Mouse (Mus musculus): ENCODE data around the gene Pim3. TPM values are rescaled to one million over a fixed set of nuclear protein-coding genes. Genes with fewer than 3 reads are reported as not detected.

The Pim3 gene
- total and polyA plus RNA-seq, 3 experiments = 11.4 to 26.0 (median 19.0) TPM

DNA sequence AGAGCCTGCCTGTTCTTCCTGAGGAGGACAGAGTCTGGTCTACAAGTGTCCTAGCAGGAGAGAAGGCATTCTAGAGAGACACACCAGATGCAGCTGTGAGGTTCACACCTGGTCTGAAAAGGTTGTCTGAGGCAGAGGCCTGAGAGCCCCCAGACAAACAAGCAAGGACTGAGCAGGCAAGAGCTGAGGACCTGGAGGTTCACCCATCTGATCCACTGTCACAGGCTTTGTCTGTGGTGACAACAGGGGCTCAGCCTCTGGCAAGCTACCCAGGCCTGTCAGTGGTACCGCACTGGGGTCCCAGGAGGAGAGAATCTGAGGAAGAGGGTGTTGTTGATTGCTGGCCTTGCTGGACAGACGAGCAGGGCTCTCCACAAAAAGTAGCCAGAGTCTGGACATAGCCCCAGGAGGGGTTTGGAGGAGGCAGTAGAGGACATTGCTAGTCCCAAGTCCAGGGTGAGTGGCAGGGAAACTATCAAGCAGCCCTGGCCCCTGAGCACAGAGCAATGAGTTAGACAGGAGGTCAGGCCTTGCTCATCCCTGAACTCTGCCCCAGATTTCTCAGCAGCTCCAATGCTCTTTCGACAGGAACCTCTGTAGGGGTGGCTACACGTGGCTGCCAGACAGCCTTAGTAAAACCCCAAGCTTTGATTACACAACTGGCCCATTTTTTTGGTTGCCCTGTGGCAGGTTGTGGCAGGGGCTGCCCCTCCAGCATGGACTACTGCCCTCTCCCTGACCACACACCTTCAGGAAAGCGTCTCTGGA is 8.6 kb downstream of the Pim3 start:
- Histone ChIP-seq H3K4me2 (ENCODE audit: insufficient read depth, low read depth, poor library complexity, severe bottlenecking) (no peak overlapping the region), H3K27me3 (replicated peaks) (peaks cover 22% of the 10 kb centered on the region), H3K27ac (ENCODE audit: insufficient read depth, low read depth) (no peak overlapping the region), H3K4me3 (replicated peaks in 1 of 3; ENCODE audit: low read depth in 2 of 3, low read length in 2 of 3, poor library complexity in 1 of 3) (no peak overlapping the region), H3K79me2 (replicated peaks; ENCODE audit: control insufficient read depth, extremely low read depth, insufficient read depth, poor library complexity, severe bottlenecking) (no peaks in the 10 kb centered on the region), H3K9ac (ENCODE audit: insufficient read depth, low read depth) (no peak overlapping the region), H3K36me3 (replicated peaks in 1 of 2; ENCODE audit: control insufficient read depth in 1 of 2, insufficient read depth in 1 of 2, low read length in 1 of 2) (peaks cover 0 to 16% of the 10 kb centered on the region in 2 experiments), H3K9me3 (replicated peaks; ENCODE audit: low read length) (no peaks in the 10 kb centered on the region), H3K4me1 (ENCODE audit: control insufficient read depth in 1 of 2, insufficient read depth in 2 of 2) (peaks cover 0 to 16% of the 10 kb centered on the region in 2 experiments; a peak in 2 of 4 replicates)
- in situ Hi-C loops (cut with MboI; ENCODE audit: low pct_ligation_motif_present, low pct_unique_long_range_greater_than_20kb, low sequenced_read_pairs) = no loop called here
- dilution Hi-C loops (cut with MboI; ENCODE audit: extremely low pct_ligation_motif_present, extremely low pct_unique_long_range_greater_than_20kb, low sequenced_read_pairs) = no loop called here
- TF ChIP-seq IRF4 (IDR thresholded peaks at IDR 0.05; ENCODE audit: low read depth, low read length) (no peak), TBP (conservative IDR thresholded peaks at IDR 0.05; ENCODE audit: low read depth, low read length) (no peak), SIN3A (IDR thresholded peaks at IDR 0.05; ENCODE audit: low read length) (no peak), EP300 (IDR thresholded peaks at IDR 0.05; ENCODE audit: low read length) (no peak), TCF12 (IDR thresholded peaks at IDR 0.05; ENCODE audit: low read depth, low read length) (no peak), HCFC1 (IDR thresholded peaks at IDR 0.05; ENCODE audit: low read depth, low read length) (no peak), POLR2A (IDR thresholded peaks at IDR 0.05; ENCODE audit: low read depth, low read length) (no peak)
- DNase-seq (ENCODE audit: extremely low read depth) = no peak

DNA sequence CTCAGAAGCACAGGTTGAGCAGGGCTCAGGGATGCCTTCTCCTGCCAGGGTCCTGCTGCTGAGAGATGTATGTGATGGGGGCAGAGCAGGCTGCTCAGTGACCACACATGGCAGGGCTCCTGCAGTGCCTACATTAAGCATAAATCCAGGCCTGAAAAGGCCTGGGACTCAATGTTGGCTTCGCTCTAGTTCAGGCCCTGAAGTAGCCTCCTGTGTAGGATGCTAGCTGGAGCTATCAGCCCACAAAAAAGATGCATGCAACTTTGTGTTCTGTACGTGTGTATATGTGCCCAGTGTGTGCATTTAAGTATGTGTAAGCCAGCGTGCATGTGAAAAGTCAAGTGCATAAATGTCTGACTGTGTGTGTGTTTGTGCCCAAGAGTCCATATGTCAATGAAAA is 12.1 kb downstream of the Pim3 start:
- no peaks in the 10 kb centered on the region for H3K9me3 ChIP-seq (replicated peaks; ENCODE audit: low read length)
- dilution Hi-C loops (cut with MboI; ENCODE audit: extremely low pct_ligation_motif_present, extremely low pct_unique_long_range_greater_than_20kb, low sequenced_read_pairs) = no loop called here
- no peak overlapping the region for H3K9ac ChIP-seq (ENCODE audit: insufficient read depth, low read depth)
- no peaks in the 10 kb centered on the region for H3K36me3 ChIP-seq (replicated peaks in 1 of 2; ENCODE audit: control insufficient read depth in 1 of 2, insufficient read depth in 1 of 2, low read length in 1 of 2)
- no peak overlapping the region for H3K4me3 ChIP-seq (replicated peaks in 1 of 3; ENCODE audit: low read depth in 2 of 3, low read length in 2 of 3, poor library complexity in 1 of 3)
- H3K4me1 ChIP-seq (ENCODE audit: control insufficient read depth in 1 of 2, insufficient read depth in 2 of 2) = peaks cover 2 to 6% of the 10 kb centered on the region in 2 experiments; a peak in 2 of 4 replicates
- in situ Hi-C loops (cut with MboI; ENCODE audit: low pct_ligation_motif_present, low pct_unique_long_range_greater_than_20kb, low sequenced_read_pairs) = no loop called here
- TF ChIP-seq TBP (conservative IDR thresholded peaks at IDR 0.05; ENCODE audit: low read depth, low read length) (no peak), USF2 (conservative IDR thresholded peaks at IDR 0.05; ENCODE audit: low read depth, low read length) (no peak), CHD1 (IDR thresholded peaks at IDR 0.05; ENCODE audit: low read depth, low read length) (no peak), EP300 (IDR thresholded peaks at IDR 0.05; ENCODE audit: low read length) (no peak), USF1 (IDR thresholded peaks at IDR 0.05; ENCODE audit: low read depth, low read length) (no peak)
- no peaks in the 10 kb centered on the region for H3K79me2 ChIP-seq (replicated peaks; ENCODE audit: control insufficient read depth, extremely low read depth, insufficient read depth, poor library complexity, severe bottlenecking)
- H3K27ac ChIP-seq (ENCODE audit: insufficient read depth, low read depth) = no peak overlapping the region
- no peak for DNase-seq (ENCODE audit: extremely low read depth)
- no peak overlapping the region for H3K4me2 ChIP-seq (ENCODE audit: insufficient read depth, low read depth, poor library complexity, severe bottlenecking)
- peaks cover 43% of the 10 kb centered on the region for H3K27me3 ChIP-seq (replicated peaks)

DNA sequence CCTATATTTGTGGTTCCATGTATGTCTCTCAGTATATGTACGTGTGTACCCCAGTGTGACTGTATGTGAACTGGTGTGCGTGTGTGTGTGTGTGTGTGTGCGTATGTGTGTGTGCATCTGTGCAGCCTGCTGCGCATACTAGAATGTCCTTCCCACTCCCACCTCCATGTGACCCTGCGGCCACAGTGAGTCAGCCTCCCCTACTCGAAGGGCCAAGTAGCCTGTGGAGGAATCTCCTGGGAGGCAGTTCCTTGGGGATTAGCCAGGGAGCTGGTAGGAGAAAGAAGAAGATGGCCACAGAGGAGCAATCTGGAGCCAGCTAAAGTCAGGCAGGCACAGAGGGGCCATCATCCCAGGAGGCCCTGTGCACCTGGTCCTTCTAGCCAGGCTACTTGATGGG is 12.5 kb downstream of the Pim3 start:
- no peak for TF ChIP-seq MAFK (IDR thresholded peaks at IDR 0.05; ENCODE audit: insufficient replicate concordance, low read length)
- peaks cover 45% of the 10 kb centered on the region for H3K27me3 ChIP-seq (replicated peaks)
- no peaks in the 10 kb centered on the region for H3K79me2 ChIP-seq (replicated peaks; ENCODE audit: control insufficient read depth, extremely low read depth, insufficient read depth, poor library complexity, severe bottlenecking)
- no peaks in the 10 kb centered on the region for H3K36me3 ChIP-seq (replicated peaks in 1 of 2; ENCODE audit: control insufficient read depth in 1 of 2, insufficient read depth in 1 of 2, low read length in 1 of 2)
- in situ Hi-C loops (cut with MboI; ENCODE audit: low pct_ligation_motif_present, low pct_unique_long_range_greater_than_20kb, low sequenced_read_pairs) (no loop called here), dilution Hi-C loops (cut with MboI; ENCODE audit: extremely low pct_ligation_motif_present, extremely low pct_unique_long_range_greater_than_20kb, low sequenced_read_pairs) (no loop called here)
- no peak overlapping the region for H3K27ac ChIP-seq (ENCODE audit: insufficient read depth, low read depth)
- H3K9ac ChIP-seq (ENCODE audit: insufficient read depth, low read depth) = no peak overlapping the region
- peaks cover 2 to 6% of the 10 kb centered on the region in 2 experiments; a peak in 2 of 4 replicates for H3K4me1 ChIP-seq (ENCODE audit: control insufficient read depth in 1 of 2, insufficient read depth in 2 of 2)
- no peak overlapping the region for H3K4me2 ChIP-seq (ENCODE audit: insufficient read depth, low read depth, poor library complexity, severe bottlenecking)
- no peak overlapping the region for H3K4me3 ChIP-seq (replicated peaks in 1 of 3; ENCODE audit: low read depth in 2 of 3, low read length in 2 of 3, poor library complexity in 1 of 3)
- no peak for DNase-seq (ENCODE audit: extremely low read depth)
- no peaks in the 10 kb centered on the region for H3K9me3 ChIP-seq (replicated peaks; ENCODE audit: low read length)

Measured in CH12.LX (cell line).